Mouse (Mus musculus) left cerebral cortex, postnatal 36 days (tissue): ENCODE results near the gene Rnf113a2. TPM values are rescaled to one million over a fixed set of nuclear protein-coding genes. Genes with fewer than 3 reads are reported as not detected.

ENCODE experiments used
- DNase-seq, 2 experiments: peaks; one replicate each; pipeline ENCODE4 v3.0.0; 2021 to 2022; ENCODE audit warnings: low spot score in 2 of 2, mixed read lengths in 1 of 2
- intact Hi-C: fragments of 180-260 bp; cut with DNase I; formaldehyde crosslinking; loops from one replicate; pipeline ENCODE4 v1.15.1; 2025
- total RNA-seq, 2 experiments: library from RNA; stranded (reverse); gene quantifications; 2 replicates each; pipeline ENCODE4 v1.2.3; 2021

The Rnf113a2 gene
- total RNA-seq, 2 experiments from 2014 or later = 11.4 to 13.3 TPM

DNA sequence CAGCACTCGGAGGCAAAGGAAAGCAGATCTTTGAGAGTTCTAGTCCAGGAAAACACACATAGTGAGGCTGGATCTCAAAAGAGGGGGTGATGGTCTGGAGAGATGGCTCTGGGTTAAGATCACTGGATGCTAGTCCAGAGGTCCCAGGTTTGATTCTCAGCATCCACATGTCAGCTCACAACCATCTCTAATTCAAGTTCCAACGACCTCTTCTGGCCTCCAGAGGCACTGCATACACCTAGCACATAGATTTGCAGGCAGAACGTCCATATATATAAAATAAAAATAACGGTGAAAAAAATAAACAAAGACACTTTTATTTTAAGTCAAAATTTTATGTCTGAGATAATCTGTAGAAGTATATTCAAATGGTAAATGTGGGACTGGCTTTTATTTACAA is 9.7 kb upstream of the Rnf113a2 start:
- intact Hi-C loops = no loop called here
- DNase-seq = no peak

DNA sequence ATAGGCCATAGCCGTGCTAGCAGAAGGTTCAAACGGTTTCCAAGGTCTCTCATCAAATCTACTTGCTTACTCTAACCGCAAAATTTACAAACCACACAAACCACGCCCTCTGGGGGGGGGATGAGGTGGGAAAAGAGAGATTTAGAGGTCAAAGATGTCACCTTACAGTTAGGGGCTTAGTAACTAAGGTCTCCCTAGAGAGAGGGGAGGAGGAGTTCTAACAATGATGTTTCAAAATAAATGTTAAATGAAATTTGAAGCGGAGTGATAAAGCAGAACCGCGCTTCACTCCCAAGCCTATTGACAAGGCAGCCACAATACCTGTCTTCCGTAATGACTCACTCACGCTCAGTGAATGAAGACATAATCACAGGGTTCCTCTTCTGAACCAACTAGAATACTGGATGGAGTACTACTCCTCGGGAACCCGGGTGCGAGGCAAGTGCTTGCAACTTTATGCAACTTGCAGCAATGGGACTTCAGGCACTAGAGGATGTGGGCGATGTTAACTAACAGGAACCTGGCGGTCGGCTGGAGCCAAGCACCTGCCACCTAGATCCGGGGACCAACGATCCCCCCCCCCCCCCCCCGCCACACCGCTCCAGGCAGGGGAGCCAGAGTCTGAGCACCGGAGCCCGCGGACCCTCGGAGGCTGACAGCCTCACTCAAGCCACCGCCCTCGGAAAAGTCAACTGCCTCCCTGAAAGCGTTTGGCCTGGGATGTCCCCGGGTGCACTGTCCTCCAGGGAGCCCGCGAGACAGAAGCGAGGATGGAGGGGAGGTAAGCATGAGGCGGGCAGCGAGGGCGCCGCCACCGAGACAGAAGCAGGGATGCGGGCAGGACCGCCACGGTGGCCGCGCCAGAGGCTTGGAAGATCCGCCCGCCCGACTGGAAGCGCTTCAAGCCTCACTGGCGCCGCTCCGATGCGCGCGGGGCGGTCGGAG is 8.8 kb upstream of the Rnf113a2 start:
- DNase-seq = peak; percentile 30 to 31
- intact Hi-C loops = loop anchor here (2.0 kb wide), 1 partner anchor 43 kb away; the partner anchor contains the start of genes Aldh6a1 and Lin52

DNA sequence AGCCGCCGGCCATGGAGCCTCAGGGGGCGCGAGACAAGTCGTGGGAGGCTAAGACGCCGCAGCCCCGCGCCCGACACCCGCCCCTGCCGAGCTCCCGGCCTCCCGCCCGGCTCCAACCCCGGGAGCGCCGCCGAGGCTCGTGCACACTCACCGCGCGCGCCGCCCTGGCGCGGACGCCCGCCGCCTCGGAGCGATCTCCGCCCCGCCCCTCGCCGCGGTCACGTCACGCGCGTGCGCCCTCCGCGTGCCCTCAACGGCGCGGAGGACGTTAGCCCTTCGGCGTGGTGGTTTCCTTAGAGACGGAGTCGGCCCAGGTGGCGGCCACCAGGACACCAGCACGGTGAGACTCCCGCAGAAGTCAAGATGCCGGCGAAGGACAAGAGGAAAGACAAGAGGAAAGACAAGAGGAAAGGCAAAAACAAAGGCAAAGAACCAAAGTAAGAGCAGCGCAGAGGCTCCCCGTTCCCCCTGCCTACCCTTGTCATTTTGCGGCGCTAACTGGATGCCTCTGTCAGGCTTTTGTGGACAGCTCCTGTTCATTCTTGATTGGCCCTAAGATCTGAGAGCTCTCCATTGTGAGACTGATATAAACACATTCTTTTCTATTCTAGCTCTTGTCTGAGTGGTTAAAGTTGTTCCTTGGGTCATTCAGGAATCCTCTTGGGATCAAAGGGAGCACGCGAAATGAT is 8.0 kb upstream of the Rnf113a2 start, which contains the start of the genes Entpd5 and Bbof1:
Gene Entpd5 (minus strand): TSS at position 211 of the 689 bp plus-strand sequence.
Gene Bbof1 (plus strand): TSS at position 253 of the 689 bp plus-strand sequence.
- peak; percentile 91 to 94 for DNase-seq
- intact Hi-C loops = loop anchor here (2.0 kb wide), 1 partner anchor 42 kb away; the partner anchor contains the start of genes Aldh6a1 and Lin52

DNA sequence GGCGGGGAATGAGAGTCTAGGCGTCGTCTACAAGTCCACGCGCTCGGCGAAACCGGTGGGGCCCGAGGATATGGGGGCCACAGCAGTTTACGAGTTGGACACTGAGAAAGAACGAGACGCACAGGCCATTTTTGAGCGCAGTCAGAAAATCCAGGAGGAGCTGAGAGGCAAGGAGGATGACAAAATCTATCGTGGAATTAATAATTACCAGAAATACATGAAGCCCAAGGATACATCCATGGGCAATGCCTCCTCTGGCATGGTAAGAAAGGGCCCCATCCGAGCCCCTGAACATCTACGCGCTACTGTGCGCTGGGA is 568 bp downstream of the Rnf113a2 start:
- intact Hi-C loops = no loop called here

DNA sequence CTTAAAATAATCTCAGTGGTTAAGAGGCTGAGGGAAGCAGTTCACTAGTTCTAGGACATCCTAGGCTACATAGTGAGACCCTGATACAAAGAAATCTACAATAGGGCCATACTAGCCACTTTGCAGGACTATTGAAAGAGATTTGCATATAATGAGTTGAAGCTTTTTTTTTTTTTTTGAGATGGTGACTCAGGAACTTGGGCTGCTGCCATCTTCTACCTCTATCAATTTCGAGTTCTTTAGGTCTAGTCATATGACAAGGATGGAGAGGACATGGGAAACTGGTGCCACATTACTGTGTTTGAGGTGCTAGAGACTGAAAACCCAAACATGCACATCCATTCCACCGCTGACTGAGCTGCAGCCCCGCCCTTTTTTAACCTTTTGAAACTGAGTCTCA is 7.0 kb downstream of the Rnf113a2 start:
- no peak for DNase-seq
- intact Hi-C loops = no loop called here

More for the DNA sequence above, 568 bp downstream of the Rnf113a2 start:
- DNase-seq = no peak

DNA sequence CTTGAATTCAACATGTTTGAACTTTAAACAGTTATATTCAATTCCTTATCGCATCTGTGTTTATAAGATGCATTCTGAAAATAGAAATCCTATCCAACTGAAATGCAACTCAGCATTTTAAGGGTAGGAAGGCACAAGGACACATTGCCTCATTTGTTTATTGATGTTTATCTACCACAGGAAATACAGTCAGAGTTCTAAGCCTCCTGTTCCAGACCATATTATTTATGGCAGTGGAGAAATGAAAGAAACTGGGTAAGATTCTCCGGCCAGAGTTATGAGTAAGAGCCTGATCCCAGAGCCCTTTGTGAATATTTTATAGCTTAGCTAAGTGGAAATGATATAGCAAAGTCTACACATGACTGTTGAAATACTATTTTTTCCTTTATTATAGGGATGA is 12.8 kb downstream of the Rnf113a2 start:
- no peak for DNase-seq
- intact Hi-C loops = no loop called here

DNA sequence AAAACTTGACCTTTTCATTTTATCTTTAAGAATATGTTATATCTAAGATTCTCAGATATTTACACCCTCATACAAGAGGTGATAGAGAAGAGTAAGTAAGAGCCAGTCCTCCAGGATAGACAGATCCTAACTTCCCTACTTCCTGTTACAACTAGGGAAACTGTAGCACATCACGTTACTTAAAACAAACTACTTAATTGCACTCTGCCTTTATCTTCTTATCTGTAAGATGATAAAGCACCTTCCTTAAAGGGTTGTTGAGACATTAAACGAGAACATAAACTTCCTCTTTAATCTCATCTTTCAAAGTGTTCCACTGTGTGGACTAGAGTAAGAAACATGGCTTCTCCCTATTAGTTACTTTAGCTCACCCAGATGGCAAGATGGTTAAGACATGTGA is 21.7 kb downstream of the Rnf113a2 start:
- intact Hi-C loops = no loop called here

DNA sequence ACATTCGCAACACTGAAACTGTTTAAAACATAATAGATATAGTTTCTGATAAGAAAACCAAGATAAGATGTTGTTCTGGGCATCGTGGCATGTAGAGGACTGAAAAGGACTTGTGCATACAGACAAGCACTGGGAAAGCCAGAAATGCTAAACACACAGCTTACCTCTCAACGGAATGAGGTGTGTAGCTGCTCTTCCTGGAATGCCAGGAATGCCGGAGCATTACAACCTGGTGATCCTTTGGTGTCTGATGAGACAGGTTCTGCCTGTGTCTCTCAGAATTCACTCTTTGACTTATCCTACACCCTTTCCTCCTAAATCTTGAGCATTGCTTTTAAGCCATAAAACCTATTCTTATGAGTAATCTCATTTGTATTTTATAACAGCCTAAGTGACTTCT is 25.5 kb downstream of the Rnf113a2 start:
- no peak for DNase-seq
- intact Hi-C loops = no loop called here

More for the DNA sequence above, 21.7 kb downstream of the Rnf113a2 start:
- DNase-seq = no peak

DNA sequence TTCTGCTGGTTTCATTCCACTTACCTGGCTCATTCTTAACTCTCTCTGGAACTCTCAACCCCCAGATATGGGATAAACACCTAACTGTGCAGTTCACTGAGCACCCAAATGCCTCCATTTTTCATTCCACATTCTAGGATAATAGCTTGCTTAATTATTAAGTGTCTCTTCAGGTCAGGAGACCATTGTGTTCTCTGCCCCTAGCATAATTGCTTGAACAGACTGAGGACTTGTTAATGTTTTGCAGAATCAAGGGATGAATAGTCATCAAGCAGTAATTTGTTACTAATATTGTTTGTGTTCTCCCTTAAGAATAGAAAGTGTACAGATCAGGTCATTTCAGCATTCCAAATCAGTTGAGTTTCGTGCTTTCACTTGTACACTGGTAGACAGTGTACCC is 30.4 kb downstream of the Rnf113a2 start:
- no peak for DNase-seq
- intact Hi-C loops = no loop called here

DNA sequence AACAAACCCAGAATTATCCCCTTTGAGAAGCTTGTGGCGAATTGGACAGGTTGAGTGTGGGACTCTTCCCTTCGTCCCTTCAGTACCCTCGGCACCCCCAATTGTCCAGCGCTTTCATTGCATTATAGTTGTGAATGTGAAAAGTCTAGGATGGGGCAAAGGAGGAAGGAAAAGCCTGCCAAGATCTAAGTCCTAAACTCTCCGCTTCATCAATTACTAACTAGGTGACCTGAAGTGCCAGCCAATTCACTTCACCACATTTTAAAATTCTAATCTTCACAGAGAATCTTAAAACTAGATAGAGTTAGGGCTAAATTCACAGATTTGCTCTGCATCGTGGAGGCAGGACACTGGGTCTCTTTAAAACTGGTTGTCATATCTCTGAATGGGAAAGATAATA is 31.2 kb downstream of the Rnf113a2 start:
- intact Hi-C loops = no loop called here
- no peak for DNase-seq

DNA sequence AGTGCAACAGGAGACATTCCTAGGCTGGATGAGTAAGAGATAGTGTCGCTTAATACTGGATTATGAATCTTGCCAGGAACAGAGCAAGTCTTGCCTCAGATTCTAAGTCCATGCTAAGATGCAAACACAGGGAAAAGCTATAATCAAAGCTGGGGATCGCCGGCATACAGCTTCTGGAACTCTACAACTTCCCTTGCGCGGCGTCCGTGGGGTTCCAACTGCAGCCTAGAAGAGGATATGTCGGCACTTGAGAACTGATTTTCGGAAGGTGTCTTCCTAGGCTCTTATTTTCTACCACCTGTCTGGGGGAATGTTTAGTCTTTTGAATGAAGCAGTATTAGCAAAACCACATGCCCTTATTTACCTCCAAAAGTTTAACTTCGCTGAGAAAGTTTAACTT is 32.9 kb downstream of the Rnf113a2 start:
- DNase-seq = no peak
- intact Hi-C loops = loop anchor here (2.0 kb wide), 1 partner anchor 41 kb away; the partner anchor contains the start of genes Bbof1 and Entpd5

DNA sequence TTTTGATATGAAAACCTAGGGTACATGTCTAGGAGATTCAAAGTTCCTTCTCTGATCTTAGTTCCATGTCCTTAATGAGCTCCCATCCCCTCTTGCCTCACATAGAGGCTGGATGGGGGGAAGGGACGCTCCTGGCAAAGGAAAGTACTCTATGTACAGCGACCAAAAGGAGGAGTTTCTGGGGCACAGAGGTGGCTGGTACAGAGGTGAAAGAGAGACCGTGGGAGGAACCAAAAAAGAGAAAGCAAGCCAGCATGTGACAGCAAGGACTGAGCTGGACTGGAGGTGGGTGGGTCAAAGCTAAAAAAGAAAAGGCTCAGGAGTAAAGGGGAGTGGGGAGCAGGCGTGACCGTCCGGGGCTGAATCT is 33.3 kb downstream of the Rnf113a2 start:
- DNase-seq = no peak
- intact Hi-C loops = loop anchor here (2.0 kb wide), 1 partner anchor 42 kb away; the partner anchor contains the start of genes Bbof1 and Entpd5

DNA sequence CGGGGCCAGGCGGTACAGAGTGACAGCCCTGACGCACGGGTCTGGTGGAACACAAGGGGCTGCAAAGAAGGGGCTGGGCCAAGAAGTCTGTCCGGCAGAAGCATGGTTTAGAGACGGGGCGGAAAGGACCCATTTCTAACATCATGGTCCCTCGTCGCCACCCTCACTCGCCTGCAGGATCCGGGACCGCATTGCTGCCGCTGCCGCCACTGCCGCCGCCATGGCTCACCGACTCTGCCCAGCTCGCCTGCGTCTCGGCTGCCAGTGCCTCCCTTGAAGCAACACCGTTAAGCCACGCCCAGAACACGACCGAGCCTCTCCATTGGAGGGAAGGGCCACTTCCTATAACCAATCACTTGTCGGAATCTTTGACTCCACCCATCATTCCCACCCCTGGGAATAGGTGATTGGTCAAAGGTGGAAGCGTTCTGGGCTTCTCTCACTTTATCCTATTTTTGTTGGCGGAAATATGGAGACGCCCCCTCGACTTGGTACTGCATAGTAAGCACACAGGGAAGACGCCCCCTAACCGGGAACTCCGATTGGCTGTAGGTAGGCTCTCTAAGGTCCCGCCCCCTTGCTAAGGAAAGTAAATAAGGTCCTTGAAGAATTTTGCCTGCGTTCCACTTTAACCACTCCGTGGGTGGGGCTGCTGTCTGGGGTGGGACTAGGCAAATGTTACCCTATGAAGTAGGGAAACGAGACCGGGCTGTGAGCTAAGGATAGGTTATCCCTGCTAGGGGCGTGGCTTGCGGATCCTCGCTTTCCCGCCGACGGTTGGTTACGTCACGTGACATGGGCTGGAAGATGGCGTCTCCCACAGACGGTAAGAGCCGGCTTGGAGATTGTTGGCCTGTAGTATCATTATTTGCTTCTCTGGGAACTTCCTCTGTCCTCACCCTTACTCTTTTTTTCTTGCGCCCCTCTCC is 34.0 kb downstream of the Rnf113a2 start, which contains the start of the genes Aldh6a1 and Lin52:
Gene Aldh6a1 (minus strand): TSS at position 287 of the 929 bp plus-strand sequence.
Gene Lin52 (plus strand): TSS at position 705 of the 929 bp plus-strand sequence.
- intact Hi-C loops = loop anchor here (2.0 kb wide), 1 partner anchor 42 kb away; the partner anchor contains the start of genes Bbof1 and Entpd5
- DNase-seq = peak; percentile 96

DNA sequence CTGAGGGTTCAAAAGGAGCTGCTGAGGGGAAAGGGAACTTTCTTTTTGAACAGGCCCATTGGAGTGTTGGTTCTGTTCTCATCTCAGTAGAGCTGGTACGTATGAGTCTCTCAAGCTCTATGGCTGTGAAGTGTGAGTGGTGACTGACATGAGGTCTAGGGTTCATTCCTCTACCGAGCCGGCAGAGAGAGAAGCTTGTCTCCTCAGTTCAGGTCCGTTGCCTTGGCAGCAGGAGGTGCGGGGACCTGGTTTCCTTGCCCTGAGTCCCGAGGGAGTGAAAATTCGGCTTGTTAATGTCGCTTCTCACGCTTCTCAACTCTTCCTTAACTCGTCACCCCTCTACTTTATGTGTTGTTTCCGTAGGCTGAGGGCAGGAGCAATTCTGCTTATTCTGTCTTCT is 34.8 kb downstream of the Rnf113a2 start:
- DNase-seq = no peak
- intact Hi-C loops = loop anchor here (2.0 kb wide), 1 partner anchor 43 kb away; the partner anchor contains the start of genes Bbof1 and Entpd5

DNA sequence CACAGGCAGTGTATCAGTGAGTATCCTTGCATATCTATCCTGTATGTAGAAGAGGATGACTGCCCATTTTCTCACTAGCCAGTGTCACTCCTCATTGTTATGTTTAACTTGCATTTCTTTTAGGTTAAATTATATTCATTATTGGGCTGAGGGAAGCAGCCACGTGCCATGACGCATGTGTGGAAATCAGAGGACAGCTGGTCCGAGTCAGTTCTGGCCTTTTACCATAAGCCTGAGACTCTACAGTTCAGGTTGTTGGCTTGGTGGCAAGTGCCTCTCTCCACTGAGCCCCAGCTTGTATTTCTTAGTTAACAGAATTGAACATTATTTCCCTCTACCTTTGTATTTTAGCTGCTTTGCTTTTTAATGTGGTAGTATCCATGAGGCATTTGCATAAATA is 39.9 kb downstream of the Rnf113a2 start:
- intact Hi-C loops = no loop called here
- no peak for DNase-seq

DNA sequence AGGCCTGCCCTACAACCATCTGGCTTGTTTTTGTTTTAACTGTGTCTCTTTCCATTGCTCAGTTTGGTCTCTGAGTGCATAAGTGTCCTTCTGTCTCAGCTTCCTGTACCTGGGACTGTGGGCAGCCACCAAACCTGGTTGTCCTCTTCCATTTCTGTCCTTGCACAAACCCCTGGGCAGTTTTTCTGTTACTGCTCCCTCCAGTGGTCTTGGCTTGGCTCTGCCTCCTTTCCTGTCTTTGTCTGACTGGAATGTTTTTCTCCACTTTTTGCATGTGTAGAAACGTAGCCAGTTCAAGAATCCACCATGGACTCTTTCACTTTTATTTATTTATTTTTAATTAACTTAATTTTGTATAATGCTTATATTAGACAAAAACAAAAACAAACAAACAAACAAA is 42.8 kb downstream of the Rnf113a2 start:
- intact Hi-C loops = loop anchor here (10.0 kb wide), 1 partner anchor 295 kb away; no protein-coding TSS in a partner anchor
- no peak for DNase-seq

DNA sequence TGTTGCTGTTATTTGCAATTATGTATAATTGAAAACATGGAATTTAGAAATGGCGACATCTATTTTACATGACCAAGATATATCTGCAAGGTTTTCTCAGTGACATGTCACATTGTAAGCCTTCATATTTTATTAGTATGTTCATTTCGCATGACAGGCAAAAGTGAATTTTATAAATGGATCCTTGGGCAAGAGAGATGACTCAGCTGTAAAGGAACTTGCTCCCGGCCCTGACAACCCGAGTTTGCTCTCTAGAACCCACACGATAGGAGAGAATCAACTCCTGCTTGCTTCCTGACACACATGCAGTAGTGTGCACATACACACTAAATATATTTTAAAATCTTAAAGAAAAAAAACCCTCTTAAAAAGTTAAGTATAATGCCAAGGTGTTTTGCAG is 44.4 kb downstream of the Rnf113a2 start:
- intact Hi-C loops = loop anchor here (10.0 kb wide), 1 partner anchor 293 kb away; no protein-coding TSS in a partner anchor
- no peak for DNase-seq

DNA sequence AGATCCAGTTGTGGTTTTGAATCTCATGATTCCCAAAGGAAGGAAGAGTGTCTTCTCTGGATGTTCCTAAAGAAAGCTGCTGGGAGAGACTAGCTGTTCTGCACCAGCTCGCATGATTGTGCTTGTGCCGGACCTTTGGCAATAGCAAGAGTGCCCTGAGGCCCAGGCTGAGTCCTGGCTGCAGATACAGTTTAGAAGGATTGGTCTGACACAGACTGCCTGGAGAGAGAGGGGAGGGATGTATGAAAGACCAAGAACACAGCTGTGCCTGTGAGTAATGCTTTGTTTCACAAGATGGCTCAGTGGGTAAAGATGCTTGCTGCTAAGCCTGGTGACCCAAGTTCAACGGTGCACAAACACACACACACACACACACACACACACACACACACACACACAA is 45.9 kb downstream of the Rnf113a2 start:
- DNase-seq = no peak
- intact Hi-C loops = loop anchor here (10.0 kb wide), 1 partner anchor 292 kb away; no protein-coding TSS in a partner anchor
